ENCODE assay signal across 14 mouse cellular contexts in genomic region chr1:152724286-152724685, GRCm38 (mm10). TPM values are rescaled to one million over a fixed set of nuclear protein-coding genes. Genes with fewer than 3 reads are reported as not detected.
A peak's percentile ranks its signal among the peaks of the same experiment; 100 is the strongest.
DNase-seq lines count a peak whose midpoint lies in the region; ATAC-seq and TF ChIP-seq lines count a peak whose summit lies in the region.
"Had no signal": no experiment of that assay in that cellular context is flagged by ENCODE, and none has a peak within 500 bp of the region (broad histone marks: within the 10 kb centered on the region; RNA-seq: fewer than 3 reads in every experiment).

No protein-coding gene starts in this region.

- no peak for TF ChIP-seq EP300 in stomach, postnatal 0 days (optimal IDR thresholded peaks at IDR 0.05)

- no peaks in the 10 kb centered on the region for H3K27me3 ChIP-seq in stomach, postnatal 0 days (ENCODE audit: control insufficient read depth, insufficient read depth, low read length)
- H3K27me3 ChIP-seq in forebrain, embryonic 10.5 days (ENCODE audit: poor library complexity, severe bottlenecking): no peaks in the 10 kb centered on the region
- H3K27me3 ChIP-seq: limb, embryonic 13.5 days had no signal

- peak; percentile 67 for TF ChIP-seq CTCF in gastrocnemius, adult 2 months (IDR thresholded peaks at IDR 0.05)
- TF ChIP-seq CTCF in bone marrow, adult 2 months (IDR thresholded peaks at IDR 0.05; ENCODE audit: control insufficient read depth, insufficient read depth, low read length): peak; percentile 25
- TF ChIP-seq CTCF in stomach, postnatal 0 days (IDR thresholded peaks at IDR 0.05; ENCODE audit: low read depth): peak; percentile 49

- H3K36me3 ChIP-seq in stomach, postnatal 0 days (ENCODE audit: control insufficient read depth, insufficient read depth, low read length): no peaks in the 10 kb centered on the region
- H3K36me3 ChIP-seq in forebrain, embryonic 10.5 days (replicated peaks): no peaks in the 10 kb centered on the region
- H3K36me3 ChIP-seq: limb, embryonic 13.5 days had no signal

- H3K9ac ChIP-seq in stomach, postnatal 0 days (ENCODE audit: low read length): no peak overlapping the region
- H3K9ac ChIP-seq: limb, embryonic 13.5 days had no signal

- no peak overlapping the region for H3K4me3 ChIP-seq in gastrocnemius, adult 2 months
- H3K4me3 ChIP-seq in bone marrow, adult 2 months (replicated peaks; ENCODE audit: control insufficient read depth, low read depth, low read length): no peak overlapping the region
- H3K4me3 ChIP-seq in stomach, postnatal 0 days (ENCODE audit: low read depth, low read length): no peak overlapping the region
- H3K4me3 ChIP-seq in forebrain, embryonic 10.5 days: no peak overlapping the region
- H3K4me3 ChIP-seq: erythroblast, embryonic 14.5 days; limb, embryonic 13.5 days had no signal

- no peak for DNase-seq in gastrocnemius, adult 2 months
- no peak for DNase-seq in gastrocnemius, postnatal 10 days
- peak; percentile 28 for DNase-seq in lung, postnatal 25 days (ENCODE audit: low spot score)
- DNase-seq in lung, postnatal 10 days: no peak
- DNase-seq in stomach, postnatal 0 days (ENCODE audit: low spot score): no peak
- no peak for DNase-seq in forebrain, embryonic 10.5 days (ENCODE audit: extremely low spot score, low spot score)
- DNase-seq: gastrocnemius, postnatal 36 days; kidney, postnatal 25 days; midbrain, embryonic 14.5 days had no signal

- ATAC-seq in stomach, postnatal 0 days (ENCODE audit: low FRiP score, low TSS enrichment): no peak
- ATAC-seq in cerebellum, adult (ENCODE audit: insufficient number of reproducible peaks, low FRiP score, low TSS enrichment): no peak

- peaks cover 1% of the 10 kb centered on the region for H3K4me1 ChIP-seq in bone marrow, adult 2 months (ENCODE audit: control insufficient read depth, insufficient read depth, low read length)
- H3K4me1 ChIP-seq in stomach, postnatal 0 days (replicated peaks; ENCODE audit: control insufficient read depth, insufficient read depth): no peaks in the 10 kb centered on the region
- no peaks in the 10 kb centered on the region for H3K4me1 ChIP-seq in forebrain, embryonic 10.5 days

- intact Hi-C loops in gastrocnemius, adult 2 months (cut with DNase I): no loop called here

- no peak for TF ChIP-seq POLR2A in bone marrow, adult 2 months (IDR thresholded peaks at IDR 0.05; ENCODE audit: borderline replicate concordance, control insufficient read depth, low read depth, low read length)

- H3K4me2 ChIP-seq in stomach, postnatal 0 days (replicated peaks; ENCODE audit: low read depth): no peak overlapping the region
- H3K4me2 ChIP-seq: limb, embryonic 13.5 days had no signal

- H3K27ac ChIP-seq in gastrocnemius, adult 2 months: no peak overlapping the region
- H3K27ac ChIP-seq in bone marrow, adult 2 months (ENCODE audit: control insufficient read depth, insufficient read depth, low read depth, low read length, poor library complexity): no peak overlapping the region
- H3K27ac ChIP-seq in stomach, postnatal 0 days (replicated peaks): no peak overlapping the region
- no peak overlapping the region for H3K27ac ChIP-seq in forebrain, embryonic 10.5 days
- H3K27ac ChIP-seq: limb, embryonic 13.5 days had no signal

- H3K9me3 ChIP-seq in stomach, postnatal 0 days (ENCODE audit: control insufficient read depth, low read length): no peaks in the 10 kb centered on the region
- no peaks in the 10 kb centered on the region for H3K9me3 ChIP-seq in forebrain, embryonic 10.5 days
- H3K9me3 ChIP-seq: limb, embryonic 13.5 days had no signal

RNA-seq across cellular contexts. Expression of gene Apobec4, which starts 26.1 kb away (rescaled TPM):
- not detected for total RNA-seq in gastrocnemius, adult 2 months (2021)
- total RNA-seq in gastrocnemius, postnatal 10 days (2021): not detected
- not detected in 2 replicates for polyA plus RNA-seq in bone marrow, adult 2 months (2011; ENCODE audit: insufficient read depth, insufficient read length, low replicate concordance, missing spikeins)
- not detected in 2 replicates for polyA plus RNA-seq in stomach, postnatal 0 days (2015; fragmentation: Nextera tagmentation; extraction: Ambion mirVana)
- polyA plus RNA-seq in forebrain, embryonic 10.5 days (2016; fragmentation: Nextera tagmentation; extraction: Ambion mirVana): not detected in 2 replicates
- total RNA-seq: gastrocnemius, postnatal 36 days had no signal
- polyA plus RNA-seq: erythroblast, embryonic 14.5 days; hindbrain, embryonic 11.5 days; limb, embryonic 13.5 days; midbrain, embryonic 14.5 days had no signal

RNA-seq across cellular contexts. Expression of gene Rgl1, which starts 41.9 kb away (rescaled TPM):
- 10 to 100 TPM in 1 of 2 experiments, 1 to 10 TPM in 1; 9.7 to 10.2 TPM for total RNA-seq in gastrocnemius, adult 2 months (2021)
- 10 to 100 TPM; 29.3 to 37.1 TPM for total RNA-seq in gastrocnemius, postnatal 10 days (2021)
- polyA plus RNA-seq in bone marrow, adult 2 months (2011; ENCODE audit: insufficient read depth, insufficient read length, low replicate concordance, missing spikeins): 8.6 and 9.2 TPM in 2 replicates
- 21.0 and 23.0 TPM in 2 replicates for polyA plus RNA-seq in stomach, postnatal 0 days (2015; fragmentation: Nextera tagmentation; extraction: Ambion mirVana)
- polyA plus RNA-seq in forebrain, embryonic 10.5 days (2016; fragmentation: Nextera tagmentation; extraction: Ambion mirVana): 29.1 TPM in 2 replicates

RNA-seq across cellular contexts. Expression of gene Arpc5, which starts 42.1 kb away (rescaled TPM):
- total RNA-seq in gastrocnemius, adult 2 months (2021): 10 to 100 TPM in 1 of 2 experiments, 1 to 10 TPM in 1; 9.4 to 11.5 TPM
- total RNA-seq in gastrocnemius, postnatal 10 days (2021): 10 to 100 TPM; 38.2 to 49.0 TPM
- 143 and 180 TPM in 2 replicates for polyA plus RNA-seq in bone marrow, adult 2 months (2011; ENCODE audit: insufficient read depth, insufficient read length, low replicate concordance, missing spikeins)
- 350 and 355 TPM in 2 replicates for polyA plus RNA-seq in stomach, postnatal 0 days (2015; fragmentation: Nextera tagmentation; extraction: Ambion mirVana)
- polyA plus RNA-seq in forebrain, embryonic 10.5 days (2016; fragmentation: Nextera tagmentation; extraction: Ambion mirVana): 195 and 203 TPM in 2 replicates
